Mouse (Mus musculus): ENCODE results near the gene Gm15155.
"Not testable (repeated sequence)": the region's sequence is repeated elsewhere in the genome, so short reads cannot be mapped to it uniquely, and the experiment has no call there.

Gm15155 gene

GRCm38 (mm10) chrX:155624341-155624841 lies at the start of gene Gm15155:
Gene Gm15155, plus strand, starts transcription at chrX:155624741.
- in situ Hi-C loops (cut with MboI, MseI) = no loop called here

GRCm38 (mm10) chrX:155579791-155580190 lies 44.8 kb upstream of the Gm15155 start:
- in situ Hi-C loops (cut with MboI, MseI) = no loop called here

- in situ Hi-C loops (cut with MboI, MseI) = no loop called here
Observed at GRCm38 (mm10) chrX:155584586-155584985, 40.0 kb upstream of the Gm15155 start.

GRCm38 (mm10) chrX:155591490-155591889 lies 33.1 kb upstream of the Gm15155 start:
- in situ Hi-C loops (cut with MboI, MseI) = no loop called here

- in situ Hi-C loops (cut with MboI, MseI) = no loop called here
Observed at GRCm38 (mm10) chrX:155592467-155592866, 32.1 kb upstream of the Gm15155 start.

GRCm38 (mm10) chrX:155594685-155595084 lies 29.9 kb upstream of the Gm15155 start:
- in situ Hi-C loops (cut with MboI, MseI) = no loop called here

- in situ Hi-C loops (cut with MboI, MseI) = no loop called here
Observed at GRCm38 (mm10) chrX:155596390-155596789, 28.2 kb upstream of the Gm15155 start.

GRCm38 (mm10) chrX:155601196-155601595 lies 23.3 kb upstream of the Gm15155 start:
- in situ Hi-C loops (cut with MboI, MseI) = no loop called here

GRCm38 (mm10) chrX:155622527-155622926 lies 2.0 kb upstream of the Gm15155 start:
- in situ Hi-C loops (cut with MboI, MseI) = no loop called here

GRCm38 (mm10) chrX:155622961-155623599 lies 1.5 kb upstream of the Gm15155 start:
- in situ Hi-C loops (cut with MboI, MseI) = no loop called here

GRCm38 (mm10) chrX:155623701-155624281 lies 750 bp upstream of the Gm15155 start, which contains the start of gene Ptchd1:
Gene Ptchd1, minus strand, starts transcription at chrX:155623814.
- in situ Hi-C loops (cut with MboI, MseI) = no loop called here

GRCm38 (mm10) chrX:155624895-155625294 lies 354 bp downstream of the Gm15155 start:
- in situ Hi-C loops (cut with MboI, MseI) = loop anchor here in 1 of 2 experiments (25.0 kb wide), 1 partner anchor 1837 kb away; no protein-coding TSS in a partner anchor

GRCm38 (mm10) chrX:155625671-155626196 lies 1.2 kb downstream of the Gm15155 start:
- in situ Hi-C loops (cut with MboI, MseI) = loop anchor here in 1 of 2 experiments (25.0 kb wide), 1 partner anchor 1837 kb away; no protein-coding TSS in a partner anchor

GRCm38 (mm10) chrX:155643975-155644374 lies 19.4 kb downstream of the Gm15155 start:
- in situ Hi-C loops (cut with MboI, MseI) = loop anchor here in 1 of 2 experiments (25.0 kb wide), 1 partner anchor 1818 kb away; no protein-coding TSS in a partner anchor

GRCm38 (mm10) chrX:155645975-155646374 lies 21.4 kb downstream of the Gm15155 start:
- in situ Hi-C loops (cut with MboI, MseI) = loop anchor here in 1 of 2 experiments (25.0 kb wide), 1 partner anchor 1816 kb away; no protein-coding TSS in a partner anchor

GRCm38 (mm10) chrX:155657971-155658370 lies 33.4 kb downstream of the Gm15155 start:
- in situ Hi-C loops (cut with MboI, MseI) = loop anchor here in 1 of 2 experiments (10.0 kb wide), 1 partner anchor 227 kb away; no protein-coding TSS in a partner anchor

GRCm38 (mm10) chrX:155690440-155690839 lies 65.9 kb downstream of the Gm15155 start:
- in situ Hi-C loops (cut with MboI, MseI) = not testable (repeated sequence)

- in situ Hi-C loops (cut with MboI, MseI) = no loop called here
Observed at GRCm38 (mm10) chrX:155724157-155724556, 99.6 kb downstream of the Gm15155 start.

- in situ Hi-C loops (cut with MboI, MseI) = loop anchor here in 1 of 2 experiments (5.0 kb wide), 1 partner anchor 1494 kb away; no protein-coding TSS in a partner anchor
Observed at GRCm38 (mm10) chrX:155728387-155728786, 103.8 kb downstream of the Gm15155 start.

- in situ Hi-C loops (cut with MboI, MseI) = loop anchor here in 1 of 2 experiments (10.0 kb wide), 1 partner anchor 233 kb away; no protein-coding TSS in a partner anchor
Observed at GRCm38 (mm10) chrX:155888118-155888517, 263.6 kb downstream of the Gm15155 start.

- in situ Hi-C loops (cut with MboI, MseI) = no loop called here
Observed at GRCm38 (mm10) chrX:155900040-155900439, 275.5 kb downstream of the Gm15155 start.

- in situ Hi-C loops (cut with MboI, MseI) = no loop called here
Observed at GRCm38 (mm10) chrX:155901742-155902141, 277.2 kb downstream of the Gm15155 start.
